Mouse (Mus musculus) heart, postnatal 0 days (tissue): ENCODE results near the gene Hspa4.

Experiments used
- CTCF ChIP-seq: IDR thresholded peaks from 2 replicates; pipeline ENCODE4 v1.5.1; 2016; ENCODE audit warnings: antibody characterized with exemption, control low read depth, low read depth
- EP300 ChIP-seq: IDR thresholded peaks from 2 replicates; pipeline ENCODE4 v1.6.1; 2016; ENCODE audit warnings: antibody characterized with exemption, low read depth

GRCm38 (mm10) chr11:53331121-53331520 lies 30.9 kb upstream of the Hspa4 start:
- TF ChIP-seq EP300: no peak
- TF ChIP-seq CTCF: no peak
